Mouse (Mus musculus): ENCODE measurements around the gene Hacd4. TPM values are rescaled to one million over a fixed set of nuclear protein-coding genes. Genes with fewer than 3 reads are reported as not detected.
A peak's percentile ranks its signal among the peaks of the same experiment; 100 is the strongest.
"Not testable (repeated sequence)": the region's sequence is repeated elsewhere in the genome, so short reads cannot be mapped to it uniquely, and the experiment has no call there.

Gene Hacd4
- polyA plus RNA-seq, 1 experiment from 2014 or later, result 3.8 TPM

DNA sequence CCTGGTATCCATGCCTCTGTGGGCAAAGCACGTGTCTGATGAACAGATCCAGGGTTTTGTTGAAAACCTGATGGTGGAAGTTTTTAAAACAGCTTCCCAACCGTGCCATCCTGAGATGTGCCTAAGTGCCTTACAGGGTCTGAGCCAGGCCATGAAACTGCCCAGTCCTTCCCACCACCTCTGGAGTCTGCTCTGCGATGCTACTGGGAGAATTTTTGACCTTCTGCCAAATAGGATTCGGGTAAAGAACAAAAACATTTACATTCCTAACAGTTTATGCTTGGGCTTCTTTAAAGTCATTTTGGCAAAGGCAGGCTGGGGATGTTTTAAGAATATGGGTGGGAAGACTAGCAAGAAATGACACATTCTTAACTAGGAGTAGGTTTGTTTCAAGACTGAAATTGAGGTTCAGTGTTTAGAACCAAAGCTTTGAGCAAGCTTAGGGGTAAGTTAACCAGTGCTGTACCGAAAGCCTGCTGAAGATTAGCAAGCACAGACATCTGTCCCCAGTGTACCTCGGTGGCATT lies 41.7 kb downstream of the Hacd4 start:
- H3K27me3 ChIP-seq (ENCODE audit: control insufficient read depth, insufficient read depth, low read length), result no peaks in the 10 kb centered on the region
- H3K36me3 ChIP-seq (ENCODE audit: control insufficient read depth, insufficient read depth, low read length), result no peaks in the 10 kb centered on the region
- H3K4me2 ChIP-seq (ENCODE audit: low read depth, low read length, severe bottlenecking), result no peak overlapping the region
- no peak overlapping the region for H3K27ac ChIP-seq (ENCODE audit: low read depth, low read length)
- no peak for DNase-seq (ENCODE audit: low spot score)
- no peak overlapping the region for H3K9ac ChIP-seq (ENCODE audit: low read length)
- WGBS, result 85% methylated on average over 6 of the region's 6 CpGs
- H3K4me3 ChIP-seq (ENCODE audit: low read depth, low read length), result no peak overlapping the region
- H3K9me3 ChIP-seq (ENCODE audit: control insufficient read depth, low read length), result no peaks in the 10 kb centered on the region
- H3K4me1 ChIP-seq (replicated peaks; ENCODE audit: control insufficient read depth, insufficient read depth, low read length), result no peaks in the 10 kb centered on the region
- ATAC-seq (replicated peaks; ENCODE audit: low FRiP score), result no peak

DNA sequence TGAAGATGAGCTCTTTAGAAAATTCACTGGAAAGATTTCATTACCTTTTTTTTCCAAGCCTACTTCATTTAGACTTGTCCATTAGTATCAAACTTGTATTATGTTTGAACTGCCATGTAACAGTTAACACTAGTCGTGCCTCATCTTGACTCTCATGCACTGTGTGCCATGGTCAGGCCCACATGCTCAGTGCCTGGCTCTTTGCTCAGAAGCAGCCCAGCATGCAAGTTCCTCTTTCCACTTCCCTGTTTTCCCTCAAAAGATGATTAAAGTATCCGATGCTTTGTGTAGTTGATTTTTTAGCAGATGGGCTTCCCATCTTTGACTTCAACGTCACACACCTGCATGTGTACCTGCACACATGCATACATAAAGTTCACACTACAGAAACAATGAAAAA lies 43.0 kb downstream of the Hacd4 start:
- Histone ChIP-seq H3K4me3 (ENCODE audit: low read depth, low read length) (no peak overlapping the region), H3K4me2 (ENCODE audit: low read depth, low read length, severe bottlenecking) (no peak overlapping the region), H3K4me1 (replicated peaks; ENCODE audit: control insufficient read depth, insufficient read depth, low read length) (no peaks in the 10 kb centered on the region), H3K9ac (ENCODE audit: low read length) (no peak overlapping the region), H3K27ac (ENCODE audit: low read depth, low read length) (no peak overlapping the region), H3K27me3 (ENCODE audit: control insufficient read depth, insufficient read depth, low read length) (no peaks in the 10 kb centered on the region), H3K36me3 (ENCODE audit: control insufficient read depth, insufficient read depth, low read length) (no peaks in the 10 kb centered on the region), H3K9me3 (ENCODE audit: control insufficient read depth, low read length) (no peaks in the 10 kb centered on the region)
- DNase-seq (ENCODE audit: low spot score) (no peak), ATAC-seq (replicated peaks; ENCODE audit: low FRiP score) (no peak)
- 90% methylated on average over 3 of the region's 3 CpGs for WGBS

DNA sequence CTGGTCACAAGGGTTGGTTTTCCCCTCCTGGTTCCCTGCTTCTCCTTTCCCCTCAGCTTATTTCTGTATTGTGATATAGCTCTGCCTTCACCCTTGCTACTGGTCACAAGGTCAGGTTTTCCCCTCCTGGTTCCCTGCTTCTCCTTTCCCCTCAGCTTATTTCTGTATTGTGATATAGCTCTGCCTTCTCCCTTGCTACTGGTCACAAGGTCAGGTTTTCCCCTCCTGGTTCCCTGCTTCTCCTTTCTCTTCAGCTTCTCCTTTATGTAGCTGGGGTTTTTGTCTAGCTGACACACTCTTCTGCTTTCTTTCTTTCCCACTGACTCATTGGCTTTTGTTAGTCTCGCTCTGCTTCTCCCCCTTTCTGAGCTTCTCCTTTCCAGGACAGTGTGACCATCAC lies 48.1 kb downstream of the Hacd4 start:
- H3K36me3 ChIP-seq (ENCODE audit: control insufficient read depth, insufficient read depth, low read length); H3K4me3 ChIP-seq (ENCODE audit: low read depth, low read length); H3K4me2 ChIP-seq (ENCODE audit: low read depth, low read length, severe bottlenecking); DNase-seq (ENCODE audit: low spot score); H3K9ac ChIP-seq (ENCODE audit: low read length); H3K9me3 ChIP-seq (ENCODE audit: control insufficient read depth, low read length); H3K4me1 ChIP-seq (replicated peaks; ENCODE audit: control insufficient read depth, insufficient read depth, low read length); H3K27ac ChIP-seq (ENCODE audit: low read depth, low read length); H3K27me3 ChIP-seq (ENCODE audit: control insufficient read depth, insufficient read depth, low read length); ATAC-seq (replicated peaks; ENCODE audit: low FRiP score): not testable (repeated sequence)
- 52% methylated on average over 1 of the region's 1 CpGs for WGBS

DNA sequence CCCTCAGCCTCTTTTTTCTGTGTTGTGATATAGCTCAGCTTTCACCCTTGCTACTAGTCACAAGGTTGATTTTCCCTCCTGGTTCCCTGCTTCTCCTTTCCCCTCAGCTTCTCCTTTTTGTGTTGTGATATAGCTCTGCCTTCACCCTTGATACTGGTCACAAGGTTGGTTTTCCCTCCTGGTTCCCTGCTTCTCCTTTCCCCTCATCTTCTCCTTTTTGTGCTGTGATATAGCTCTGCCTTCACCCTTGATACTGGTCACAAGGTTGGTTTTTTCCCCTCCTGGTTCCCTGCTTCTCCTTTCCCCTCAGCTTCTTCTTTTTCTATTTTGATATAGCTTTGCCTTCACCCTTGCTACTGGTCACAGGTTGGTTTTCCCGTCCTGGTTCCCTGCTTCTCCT lies 48.7 kb downstream of the Hacd4 start:
- Histone ChIP-seq H3K27ac (ENCODE audit: low read depth, low read length) (no peak overlapping the region), H3K4me2 (ENCODE audit: low read depth, low read length, severe bottlenecking) (no peak overlapping the region), H3K9ac (ENCODE audit: low read length) (no peak overlapping the region), H3K4me1 (replicated peaks; ENCODE audit: control insufficient read depth, insufficient read depth, low read length) (no peaks in the 10 kb centered on the region), H3K9me3 (ENCODE audit: control insufficient read depth, low read length) (no peaks in the 10 kb centered on the region), H3K36me3 (ENCODE audit: control insufficient read depth, insufficient read depth, low read length) (no peaks in the 10 kb centered on the region), H3K27me3 (ENCODE audit: control insufficient read depth, insufficient read depth, low read length) (no peaks in the 10 kb centered on the region), H3K4me3 (ENCODE audit: low read depth, low read length) (no peak overlapping the region)
- no peak for ATAC-seq (replicated peaks; ENCODE audit: low FRiP score)
- DNase-seq (ENCODE audit: low spot score), result no peak
- 82% methylated on average over 1 of the region's 1 CpGs for WGBS

DNA sequence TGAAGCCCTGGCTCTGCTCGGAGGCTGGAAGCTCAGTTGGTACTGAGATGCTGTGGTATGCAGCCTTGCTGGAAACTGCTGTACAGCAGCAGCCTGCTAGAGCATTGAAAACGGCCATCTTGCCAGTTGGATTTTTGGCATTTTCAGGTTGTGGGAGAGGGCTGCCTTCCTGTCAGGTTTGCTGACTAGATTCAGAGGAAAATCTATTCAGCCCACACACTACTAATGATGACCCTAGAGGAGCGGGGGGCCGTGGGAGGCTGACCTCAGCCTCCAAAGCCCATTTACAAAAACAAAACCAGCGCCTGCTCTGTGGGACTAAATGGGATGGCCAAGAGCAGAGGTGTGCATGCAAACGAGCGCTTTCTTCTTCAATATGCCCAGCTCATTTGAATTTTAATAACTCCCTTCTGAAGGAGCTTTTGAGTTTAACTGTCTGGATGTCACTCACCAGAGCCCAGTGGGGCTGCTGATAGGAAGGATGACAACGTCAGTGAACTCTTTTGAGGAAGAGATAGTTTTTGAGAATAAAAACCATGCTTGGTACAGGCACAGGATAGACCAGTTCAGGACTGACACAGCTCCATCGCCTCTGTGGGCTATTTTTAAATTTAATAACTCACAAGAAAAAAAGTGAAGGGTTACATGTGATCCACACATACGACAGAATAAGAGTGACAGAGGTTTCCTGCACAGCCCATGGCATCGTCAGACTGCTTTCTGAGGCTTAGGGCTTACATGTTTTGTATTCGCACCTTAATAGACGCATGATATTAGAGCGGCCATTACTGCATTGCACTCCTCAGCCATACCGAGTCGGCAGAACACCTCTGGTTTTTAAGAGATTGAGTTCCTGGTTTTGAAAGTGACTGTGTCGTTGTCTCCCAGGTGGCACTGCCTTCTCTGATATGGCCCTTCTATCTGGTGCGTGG lies 66.2 kb downstream of the Hacd4 start:
- H3K27me3 ChIP-seq (ENCODE audit: control insufficient read depth, insufficient read depth, low read length), result no peaks in the 10 kb centered on the region
- WGBS, result 52% methylated on average over 18 of the region's 18 CpGs
- H3K36me3 ChIP-seq (ENCODE audit: control insufficient read depth, insufficient read depth, low read length), result no peaks in the 10 kb centered on the region
- no peak overlapping the region; the same call in 1 of the 2 replicates for H3K9ac ChIP-seq (ENCODE audit: low read length)
- DNase-seq (ENCODE audit: low spot score), result peak; percentile 53
- no peak overlapping the region for H3K4me3 ChIP-seq (ENCODE audit: low read depth, low read length)
- peak; percentile 84 for ATAC-seq (replicated peaks; ENCODE audit: low FRiP score)
- no peaks in the 10 kb centered on the region for H3K9me3 ChIP-seq (ENCODE audit: control insufficient read depth, low read length)
- H3K4me2 ChIP-seq (ENCODE audit: low read depth, low read length, severe bottlenecking), result peak overlapping the region; percentile 15; the same call in 1 of the 2 replicates
- H3K4me1 ChIP-seq (replicated peaks; ENCODE audit: control insufficient read depth, insufficient read depth, low read length), result peaks cover 2% of the 10 kb centered on the region; the same call in 1 of the 2 replicates
- H3K27ac ChIP-seq (ENCODE audit: low read depth, low read length), result peak overlapping the region; percentile 53; the same call in 1 of the 2 replicates

DNA sequence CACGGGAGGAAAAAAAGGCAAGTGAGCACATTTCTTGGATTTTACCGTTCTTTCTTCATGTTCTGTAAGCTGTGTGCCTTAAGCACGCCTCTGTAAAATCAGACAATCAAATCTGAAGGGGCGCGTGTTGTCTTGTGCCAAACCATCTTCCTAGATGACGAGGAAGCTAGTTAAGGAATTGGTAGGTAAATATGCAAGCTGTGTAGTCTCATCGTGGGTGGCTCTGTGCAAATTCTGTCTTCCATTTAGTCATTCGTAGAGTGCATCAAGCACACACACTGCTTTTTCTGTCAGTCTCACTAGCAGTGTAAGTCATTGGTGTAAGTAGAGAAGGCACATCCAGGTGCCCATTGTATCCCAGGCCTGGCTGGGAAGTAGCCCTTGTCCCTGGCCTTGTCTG lies 67.9 kb downstream of the Hacd4 start:
- Histone ChIP-seq H3K27ac (ENCODE audit: low read depth, low read length) (no peak overlapping the region), H3K4me1 (replicated peaks; ENCODE audit: control insufficient read depth, insufficient read depth, low read length) (peaks cover 2% of the 10 kb centered on the region; the same call in 1 of the 2 replicates), H3K9me3 (ENCODE audit: control insufficient read depth, low read length) (no peaks in the 10 kb centered on the region), H3K4me3 (ENCODE audit: low read depth, low read length) (no peak overlapping the region), H3K27me3 (ENCODE audit: control insufficient read depth, insufficient read depth, low read length) (no peaks in the 10 kb centered on the region), H3K9ac (ENCODE audit: low read length) (no peak overlapping the region), H3K36me3 (ENCODE audit: control insufficient read depth, insufficient read depth, low read length) (no peaks in the 10 kb centered on the region), H3K4me2 (ENCODE audit: low read depth, low read length, severe bottlenecking) (no peak overlapping the region)
- DNase-seq (ENCODE audit: low spot score) (no peak), ATAC-seq (replicated peaks; ENCODE audit: low FRiP score) (no peak)
- WGBS, result 89% methylated on average over 8 of the region's 8 CpGs

DNA sequence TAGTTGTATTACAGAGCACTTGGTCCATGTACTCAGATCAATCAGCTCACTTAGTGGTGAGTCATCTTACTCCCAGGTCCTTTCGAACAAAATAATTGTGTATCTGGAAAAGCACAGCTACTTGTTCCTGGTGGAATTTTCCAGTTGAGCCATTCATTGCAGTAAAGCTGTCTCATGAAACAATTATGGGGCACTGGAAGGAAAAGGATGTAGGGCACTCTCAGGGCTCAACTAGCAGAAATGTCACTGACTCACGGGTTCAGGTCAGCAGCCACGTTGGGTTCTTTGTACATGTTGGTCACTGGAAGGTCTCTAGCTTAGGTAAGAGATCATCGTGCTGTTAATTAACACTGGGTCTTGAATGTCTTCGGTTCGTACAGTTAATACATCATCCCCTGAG lies 68.8 kb downstream of the Hacd4 start:
- ATAC-seq (replicated peaks; ENCODE audit: low FRiP score), result no peak
- Histone ChIP-seq H3K4me2 (ENCODE audit: low read depth, low read length, severe bottlenecking) (no peak overlapping the region), H3K9ac (ENCODE audit: low read length) (no peak overlapping the region), H3K27me3 (ENCODE audit: control insufficient read depth, insufficient read depth, low read length) (no peaks in the 10 kb centered on the region), H3K4me1 (replicated peaks; ENCODE audit: control insufficient read depth, insufficient read depth, low read length) (peaks cover 2% of the 10 kb centered on the region; the same call in 1 of the 2 replicates), H3K27ac (ENCODE audit: low read depth, low read length) (no peak overlapping the region), H3K9me3 (ENCODE audit: control insufficient read depth, low read length) (no peaks in the 10 kb centered on the region), H3K36me3 (ENCODE audit: control insufficient read depth, insufficient read depth, low read length) (no peaks in the 10 kb centered on the region), H3K4me3 (ENCODE audit: low read depth, low read length) (no peak overlapping the region)
- WGBS, result 85% methylated on average over 6 of the region's 6 CpGs
- no peak for DNase-seq (ENCODE audit: low spot score)

DNA sequence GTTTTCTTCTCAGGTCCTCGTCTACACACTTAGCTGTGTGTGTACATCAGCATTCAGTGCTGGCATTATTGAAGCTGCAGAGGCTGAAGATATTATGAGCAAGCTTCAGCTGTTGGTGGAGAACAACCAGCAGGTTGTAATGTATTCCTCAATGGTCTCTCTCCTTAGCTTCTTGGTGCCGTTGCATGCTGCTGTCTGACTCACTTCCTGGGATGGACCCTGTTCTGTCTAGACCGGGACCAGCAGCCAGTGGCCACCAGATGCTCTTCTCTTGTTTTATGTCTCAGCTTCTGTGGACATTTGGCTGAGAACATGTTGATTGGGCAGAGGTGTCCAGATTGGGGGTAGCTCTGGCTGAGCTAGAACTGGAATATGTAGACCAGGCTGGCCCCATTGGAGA lies 81.3 kb downstream of the Hacd4 start:
- Histone ChIP-seq H3K27ac (ENCODE audit: low read depth, low read length) (no peak overlapping the region), H3K4me3 (ENCODE audit: low read depth, low read length) (no peak overlapping the region), H3K9me3 (ENCODE audit: control insufficient read depth, low read length) (no peaks in the 10 kb centered on the region), H3K9ac (ENCODE audit: low read length) (no peak overlapping the region), H3K4me2 (ENCODE audit: low read depth, low read length, severe bottlenecking) (no peak overlapping the region), H3K27me3 (ENCODE audit: control insufficient read depth, insufficient read depth, low read length) (no peaks in the 10 kb centered on the region), H3K36me3 (ENCODE audit: control insufficient read depth, insufficient read depth, low read length) (no peaks in the 10 kb centered on the region), H3K4me1 (replicated peaks; ENCODE audit: control insufficient read depth, insufficient read depth, low read length) (no peaks in the 10 kb centered on the region)
- DNase-seq (ENCODE audit: low spot score) (no peak), ATAC-seq (replicated peaks; ENCODE audit: low FRiP score) (no peak)
- 86% methylated on average over 3 of the region's 3 CpGs for WGBS
